ENCODE assay signal across 15 mouse cellular contexts in the genomic region with DNA sequence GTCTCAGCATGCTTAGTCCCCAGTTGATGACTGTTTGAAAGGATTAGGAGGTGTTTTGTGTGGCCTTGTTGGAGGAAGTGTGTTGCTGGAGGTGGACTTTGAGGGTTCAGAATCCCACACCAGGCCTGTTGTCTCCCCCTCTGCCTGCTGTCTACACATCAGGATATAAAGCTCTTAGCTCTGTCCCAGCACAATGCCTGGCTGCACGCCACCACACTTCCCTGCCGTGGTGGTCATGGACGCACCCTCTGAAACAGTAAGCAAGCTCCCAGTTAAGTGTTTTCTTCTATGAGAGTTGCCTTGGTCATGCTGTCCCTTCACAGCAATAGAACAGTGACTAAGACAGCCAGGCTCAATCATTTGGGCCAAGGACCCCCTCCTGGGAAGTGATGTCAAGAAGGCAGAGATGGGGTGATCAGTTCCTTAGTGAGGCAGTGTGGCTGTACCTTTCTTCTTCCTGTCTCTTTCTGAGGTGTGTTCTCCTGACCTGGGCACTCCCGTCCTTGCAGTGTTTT.
DNase-seq lines count a peak whose midpoint lies in the region; TF ChIP-seq lines count a peak whose summit lies in the region.
"Had no signal": no experiment of that assay in that cellular context is flagged by ENCODE, and none has a peak within 500 bp of the region (broad histone marks: within the 10 kb centered on the region; RNA-seq: fewer than 3 reads in every experiment).

No protein-coding gene starts in this region.

- H3K36me3 ChIP-seq in kidney, adult 2 months (ENCODE audit: control insufficient read depth, insufficient read depth, low read length), result no peaks in the 10 kb centered on the region
- H3K36me3 ChIP-seq: hindbrain, embryonic 13.5 days; limb, embryonic 15.5 days had no signal

- H3K4me3 ChIP-seq in kidney, adult 2 months (ENCODE audit: insufficient read depth, low read depth, low read length), result no peak overlapping the region
- H3K4me3 ChIP-seq: hindbrain, embryonic 13.5 days; limb, embryonic 15.5 days had no signal

- TF ChIP-seq POLR2A in kidney, adult 2 months (IDR thresholded peaks at IDR 0.05; ENCODE audit: low read depth, low read length), result no peak

- intact Hi-C loops in heart, postnatal 14 days (cut with DNase I), result no loop called here

- TF ChIP-seq CTCF in kidney, adult 2 months (conservative IDR thresholded peaks at IDR 0.05; ENCODE audit: insufficient read depth, insufficient read length, low read depth, low read length), result no peak

- no peak overlapping the region for H3K27ac ChIP-seq in kidney, adult 2 months (ENCODE audit: insufficient read depth, low read depth, low read length)
- H3K27ac ChIP-seq: hindbrain, embryonic 13.5 days; limb, embryonic 15.5 days; macrophage had no signal

- WGBS in kidney, adult 2 months, result 71% methylated on average over 4 of the region's 4 CpGs

- H3K27me3 ChIP-seq in kidney, adult 2 months (replicated peaks; ENCODE audit: control insufficient read depth, insufficient read depth, low read length), result no peaks in the 10 kb centered on the region
- H3K27me3 ChIP-seq: hindbrain, embryonic 13.5 days; limb, embryonic 15.5 days had no signal

- DNase-seq in adrenal gland, postnatal 14 days, result peak; percentile 37
- DNase-seq in adrenal gland, postnatal 4 days (ENCODE audit: low spot score in 2 of 2), result no peak
- DNase-seq in kidney, adult 2 months, result peak; percentile 41
- no peak for DNase-seq in kidney, adult 8-10 months
- peak; percentile 44 to 48 for DNase-seq in heart, postnatal 14 days
- DNase-seq in lung, postnatal 4 days, result peak; percentile 47 to 69
- DNase-seq in layer of hippocampus, adult 9-10 months (ENCODE audit: low spot score), result no peak
- no peak for DNase-seq in left cerebral cortex, adult 9 months (ENCODE audit: low spot score in 2 of 2)
- DNase-seq: cerebellum, postnatal 36 days; midbrain, embryonic 14.5 days; right cerebral cortex, postnatal 25 days; thymus, postnatal 14 days had no signal

- H3K4me1 ChIP-seq in kidney, adult 2 months (ENCODE audit: control insufficient read depth, insufficient read depth, low read length), result peaks cover 6% of the 10 kb centered on the region; the same call in 1 of the 2 replicates

Comparison
In these comparisons a context has a peak if more than half of its experiments do, and no peak if none do; other contexts are left out.
1. DNase-seq: peak in adrenal gland, postnatal 14 days (single experiment), kidney, adult 2 months (single experiment), heart, postnatal 14 days (2 of 2) and lung, postnatal 4 days (2 of 2); none in adrenal gland, postnatal 4 days (0 of 2), kidney, adult 8-10 months (0 of 2), layer of hippocampus, adult 9-10 months (single experiment) and left cerebral cortex, adult 9 months (0 of 2).